Mouse (Mus musculus): ENCODE results near the gene Fgb.

GRCm38 (mm10) chr3:83080567-83081055, 30.9 kb upstream of the Fgb start:
- TF ChIP-seq CTCF (IDR thresholded peaks at IDR 0.05; ENCODE audit: insufficient read depth, low read length) (peak; percentile 54), POLR2A (IDR thresholded peaks at IDR 0.05; ENCODE audit: borderline replicate concordance, extremely low read depth, low read depth, low read length) (no peak)

Data from lung, adult 2 months (tissue).